Mouse (Mus musculus) lung, postnatal 4 days (tissue): ENCODE results near the gene Wdr25.
A peak's percentile ranks its signal among the peaks of the same experiment; 100 is the strongest.

ENCODE experiments used
- DNase-seq, 2 experiments: peaks; one replicate each; pipeline ENCODE4 v3.0.0; 2021

Wdr25 gene

GRCm38 (mm10) chr12:108990425-108990824, 97.0 kb downstream of the Wdr25 start:
- peak; percentile 42 to 55 for DNase-seq

- no peak for DNase-seq
These were observed 99.6 kb downstream of the Wdr25 start for GRCm38 (mm10) chr12:108993046-108993445.

DNA sequence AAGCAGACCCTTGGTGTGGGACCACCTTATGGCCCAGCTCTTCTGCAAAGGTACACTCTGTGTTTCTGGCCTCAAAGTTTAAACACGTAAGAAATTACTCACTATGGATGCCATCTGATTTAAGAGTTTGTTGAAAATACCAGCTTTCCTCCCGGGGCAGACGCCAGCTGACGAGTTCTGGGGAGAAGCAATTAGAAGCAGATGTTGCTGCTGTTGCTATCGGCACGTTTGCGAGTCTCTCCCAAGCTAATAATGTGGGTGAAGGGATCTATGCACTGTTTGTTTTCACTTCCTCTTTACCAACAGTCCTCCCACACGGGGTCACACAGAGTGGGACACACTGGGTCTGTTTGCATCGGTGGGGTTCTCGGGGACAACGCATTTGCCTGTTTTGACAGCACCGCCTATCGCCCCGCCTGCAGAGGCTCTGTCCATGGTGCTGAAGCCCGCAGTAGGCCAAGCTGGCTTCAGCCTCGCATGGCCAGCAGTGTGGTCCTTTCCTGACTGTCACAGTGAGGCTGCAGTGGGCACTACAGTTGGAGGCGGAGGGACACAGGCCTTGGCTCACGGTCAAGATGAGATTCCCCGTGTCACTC, 101.1 kb downstream of the Wdr25 start:
- DNase-seq: peak; percentile 82 to 85

DNA sequence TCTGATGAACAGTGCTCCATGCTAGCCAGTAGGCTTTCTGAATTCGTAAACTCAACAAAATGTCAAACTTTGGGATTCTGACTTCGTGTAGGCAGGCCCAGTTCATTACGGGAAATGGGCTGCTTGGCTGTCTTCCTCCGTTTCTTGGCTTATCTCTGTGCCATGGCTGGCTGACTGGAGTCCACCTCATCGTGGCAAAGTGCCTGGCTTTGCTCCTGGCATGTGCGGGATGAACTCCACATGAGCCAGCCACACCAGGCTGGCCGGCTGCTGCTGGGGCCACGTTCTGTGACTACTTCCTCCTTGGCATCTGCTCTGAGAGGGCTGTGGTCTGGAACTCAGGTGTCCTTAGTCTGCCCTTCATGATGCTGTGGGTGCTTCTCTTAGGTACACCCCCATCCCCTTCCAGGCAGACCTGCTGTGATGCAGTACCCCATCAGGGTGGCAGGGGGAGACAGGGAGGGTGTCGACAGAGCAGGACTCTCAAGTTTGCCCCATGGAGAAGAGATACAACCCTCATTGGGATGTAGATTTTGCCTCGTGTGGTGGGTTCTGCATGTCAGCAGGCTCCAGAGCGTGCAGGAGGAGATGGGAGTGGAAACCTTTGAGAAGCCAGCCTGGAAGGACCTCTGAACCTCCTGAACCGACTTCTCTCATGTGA, 102.7 kb downstream of the Wdr25 start:
- no peak for DNase-seq

GRCm38 (mm10) chr12:108997249-108997648, 103.8 kb downstream of the Wdr25 start:
- no peak for DNase-seq

DNA sequence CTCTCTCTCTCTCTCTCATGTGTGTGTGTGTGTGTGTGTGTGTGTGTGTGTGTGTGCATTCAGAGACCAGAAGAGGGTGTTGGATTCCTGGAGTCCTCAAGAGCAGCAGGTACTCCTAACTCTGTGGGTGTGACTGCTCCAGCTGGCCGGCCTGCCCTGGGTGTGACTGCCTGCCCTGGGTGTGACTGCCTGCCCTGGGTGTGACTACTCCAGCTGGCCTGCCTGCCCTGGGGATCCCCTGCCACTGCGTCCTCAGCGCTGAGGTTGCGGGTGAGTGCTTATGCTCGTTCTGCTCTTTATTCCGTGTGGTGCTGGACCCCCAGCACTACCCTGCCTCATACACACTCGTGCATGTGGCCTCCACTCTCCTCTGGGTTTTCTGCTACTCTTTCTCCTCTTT, 109.5 kb downstream of the Wdr25 start:
- no peak for DNase-seq

- no peak for DNase-seq
These were observed 116.7 kb downstream of the Wdr25 start for GRCm38 (mm10) chr12:109010070-109010649.

DNA sequence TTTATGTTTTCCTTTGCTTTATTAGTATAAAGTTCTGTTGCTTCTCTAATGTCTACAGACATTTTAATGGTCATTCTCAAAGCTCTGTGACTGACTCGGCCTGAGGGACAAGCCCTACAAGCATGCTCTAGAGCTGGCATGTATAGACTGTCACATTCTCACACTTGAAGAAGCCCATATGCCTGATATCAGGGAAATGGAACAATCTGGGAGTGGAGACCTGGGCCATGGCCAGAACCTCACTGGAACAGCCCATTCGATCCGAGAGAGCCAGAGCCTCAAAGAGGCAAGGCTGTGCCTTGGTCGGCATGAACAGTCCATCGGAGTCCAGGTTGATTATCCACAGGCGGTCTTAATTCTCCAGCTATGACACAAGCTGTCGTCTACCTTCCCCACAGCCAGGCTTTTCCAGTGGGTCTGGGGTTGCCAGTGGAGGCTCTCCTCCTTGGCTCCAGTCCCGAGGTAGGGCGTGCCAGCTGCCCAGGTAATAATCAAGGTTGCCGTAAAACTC, 128.8 kb downstream of the Wdr25 start:
- no peak for DNase-seq

GRCm38 (mm10) chr12:109022966-109023365, 129.5 kb downstream of the Wdr25 start:
- DNase-seq: no peak

DNA sequence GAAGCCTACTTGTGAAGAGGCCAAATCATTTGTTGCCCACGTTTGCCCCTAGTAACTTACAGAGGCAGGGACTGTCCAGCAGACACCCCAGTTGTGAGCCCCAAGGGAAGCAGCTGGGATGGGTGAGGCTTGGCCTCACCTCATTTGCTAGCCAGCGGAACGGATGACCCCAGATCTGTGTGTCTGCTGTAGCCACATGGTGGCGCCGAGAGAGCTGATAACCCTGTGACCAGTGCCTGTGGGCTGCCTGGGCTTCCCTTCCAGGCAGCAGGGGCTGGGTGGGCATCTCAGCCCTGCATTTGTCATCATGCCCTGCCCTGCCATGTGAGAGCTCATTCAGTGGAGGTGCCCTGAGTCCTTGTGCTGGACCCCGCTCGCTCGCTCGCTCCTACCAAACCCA, 130.3 kb downstream of the Wdr25 start:
- DNase-seq: no peak

DNA sequence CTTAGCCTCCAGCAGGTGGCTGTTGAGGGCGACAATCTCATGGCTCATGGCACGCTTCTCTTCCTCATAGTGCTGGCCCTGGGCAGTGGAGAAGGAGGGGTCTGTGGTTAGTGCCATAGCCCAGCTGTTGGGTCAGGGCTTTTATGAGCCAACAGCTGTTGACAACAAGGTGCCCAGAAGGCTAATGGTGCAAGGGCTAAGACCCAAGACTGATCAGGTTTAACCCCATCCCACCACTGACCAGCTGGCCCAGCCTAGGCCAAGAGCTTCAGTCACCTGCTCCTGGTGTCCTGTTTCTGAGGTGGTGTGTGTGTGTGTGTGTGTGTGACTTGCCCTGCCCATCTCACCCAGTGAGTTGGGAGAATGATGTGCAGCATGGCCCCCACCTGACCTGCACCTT, 143.6 kb downstream of the Wdr25 start:
- no peak for DNase-seq

GRCm38 (mm10) chr12:109038179-109038819, 144.9 kb downstream of the Wdr25 start:
- no peak for DNase-seq

GRCm38 (mm10) chr12:109039311-109039710, 145.9 kb downstream of the Wdr25 start:
- no peak for DNase-seq

- DNase-seq: no peak
These were observed 151.1 kb downstream of the Wdr25 start for GRCm38 (mm10) chr12:109044497-109044896.

DNA sequence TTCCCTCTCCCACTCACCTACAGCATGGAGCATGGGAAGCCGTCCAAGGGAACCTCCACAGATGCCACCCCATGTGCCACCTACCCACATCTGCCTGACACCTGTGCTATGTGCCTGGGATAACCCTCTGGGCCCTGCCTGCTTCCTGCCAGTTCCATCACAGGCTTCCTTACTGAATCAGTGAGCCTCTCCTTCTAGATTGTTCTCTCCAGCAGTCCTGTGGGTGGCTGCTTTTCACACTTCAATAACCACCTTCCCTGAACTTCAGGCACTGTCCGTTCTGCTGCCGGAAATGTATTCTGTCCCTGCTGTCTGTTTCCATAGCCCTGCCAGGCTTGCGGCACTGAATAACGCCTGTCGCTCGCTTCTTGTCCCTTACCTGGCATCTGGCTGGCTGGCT, 152.2 kb downstream of the Wdr25 start:
- DNase-seq: no peak

GRCm38 (mm10) chr12:109049949-109050348, 156.5 kb downstream of the Wdr25 start:
- DNase-seq: no peak

GRCm38 (mm10) chr12:109053020-109053806, 159.8 kb downstream of the Wdr25 start:
- DNase-seq: no peak

GRCm38 (mm10) chr12:109057736-109058135, 164.3 kb downstream of the Wdr25 start:
- no peak for DNase-seq

- DNase-seq: no peak
These were observed 165.2 kb downstream of the Wdr25 start for GRCm38 (mm10) chr12:109058660-109059059.

- DNase-seq: peak; percentile 19 to 71
These were observed 174.2 kb downstream of the Wdr25 start for GRCm38 (mm10) chr12:109067561-109068135.

- DNase-seq: no peak
These were observed 174.8 kb downstream of the Wdr25 start, which contains the start of gene Begain for GRCm38 (mm10) chr12:109068167-109068653. Gene Begain (minus strand): TSS chr12:109068217.

DNA sequence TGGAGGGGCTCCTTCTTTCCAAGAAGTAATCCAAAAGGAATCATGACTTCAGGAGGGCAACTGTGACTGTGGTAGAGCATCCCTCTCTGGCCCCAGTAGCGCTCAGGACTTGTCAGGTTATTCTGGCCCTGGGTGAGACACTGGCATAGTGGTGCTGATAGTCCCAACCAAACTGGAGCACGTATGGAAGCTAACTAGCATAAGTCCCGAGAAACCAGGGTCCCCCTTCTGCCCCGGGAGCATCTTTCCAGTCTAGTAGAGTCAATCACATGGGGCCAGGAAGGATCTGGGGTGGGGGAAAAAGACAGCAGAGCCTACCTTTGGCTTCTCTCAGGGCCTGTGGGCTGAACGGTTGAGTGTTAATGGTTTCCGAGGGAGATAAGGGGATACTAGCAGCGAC, 175.3 kb downstream of the Wdr25 start:
- peak in 1 of 2 experiments; percentile 13 for DNase-seq
